Mouse (Mus musculus) stomach, embryonic 16.5 days (tissue): ENCODE results near the gene Tex21. TPM values are rescaled to one million over a fixed set of nuclear protein-coding genes. Genes with fewer than 3 reads are reported as not detected.
A peak's percentile ranks its signal among the peaks of the same experiment; 100 is the strongest.

Experiments used
- ATAC-seq: fragments of 200-750 bp; cut with Nextera tagmentation; 2 replicates; pipeline ENCODE4 v1.8.0; 2017; ENCODE audit warnings: moderate number of reproducible peaks, moderate TSS enrichment; ENCODE audit not compliant: insufficient read depth, low FRiP score
- H3K27ac ChIP-seq: fragments of 300-500 bp; sonication (generic); 2 replicates; pipeline ENCODE4 v1.5.1; 2014; ENCODE audit warnings: low read length
- H3K27me3 ChIP-seq: fragments of 300-500 bp; sonication (generic); 2 replicates; pipeline ENCODE4 v1.6.1; 2014; ENCODE audit warnings: low read length, control low read depth, mixed read lengths; ENCODE audit not compliant: control insufficient read depth, insufficient read depth
- H3K36me3 ChIP-seq: fragments of 300-500 bp; sonication (generic); 2 replicates; pipeline ENCODE4 v1.6.1; 2014; ENCODE audit warnings: low read length; ENCODE audit not compliant: control insufficient read depth, insufficient read depth
- H3K4me1 ChIP-seq: fragments of 300-500 bp; sonication (generic); 2 replicates; pipeline ENCODE4 v1.6.1; 2014; ENCODE audit warnings: low read length, control low read depth, mixed read lengths; ENCODE audit not compliant: control insufficient read depth, insufficient read depth
- H3K4me2 ChIP-seq: fragments of 300-500 bp; sonication (generic); 2 replicates; pipeline ENCODE4 v1.6.1; 2014; ENCODE audit warnings: low read depth, low read length, mixed read lengths
- H3K4me3 ChIP-seq: fragments of 300-500 bp; sonication (generic); replicated peaks from 2 replicates; pipeline ENCODE4 v1.5.1; 2014; ENCODE audit warnings: mild to moderate bottlenecking, low read length
- H3K9ac ChIP-seq: fragments of 300-500 bp; sonication (generic); 2 replicates; pipeline ENCODE4 v1.6.1; 2014; ENCODE audit warnings: low read length
- H3K9me3 ChIP-seq: fragments of 300-500 bp; sonication (generic); replicated peaks from 2 replicates; pipeline ENCODE4 v1.6.1; 2016; ENCODE audit warnings: low read length, control low read depth; ENCODE audit not compliant: control insufficient read depth
- WGBS: fragments of 180-500 bp; shearing (Covaris S2); extraction: QIAGEN DNeasy Blood & Tissue Kit; methylation state at CpG from one replicate; pipeline ENCODE4 v1.1.7; 2014; 5-methylcytosine and 5-hydroxymethylcytosine counted together
- polyA plus RNA-seq: library from polyadenylated mRNA; unstranded; fragments of >200 nt; fragmentation: Nextera tagmentation; extraction: Ambion mirVana; gene quantifications from 2 replicates; pipeline ENCODE4 v1.2.1, GENCODE M21; 2015

Tex21 gene
- not detected in 2 replicates for polyA plus RNA-seq

GRCm38 (mm10) chr12:76246646-76247045 lies at the start of gene Tex21:
Gene Tex21, minus strand, starts transcription at chr12:76246746.
- H3K4me1 ChIP-seq, result no peaks in the 10 kb centered on the region
- no peak within 1 kb of the TSS for H3K27ac ChIP-seq
- no peaks in the 10 kb centered on the region for H3K36me3 ChIP-seq
- no peak within 1 kb of the TSS for H3K9ac ChIP-seq
- H3K27me3 ChIP-seq, result no peaks in the 10 kb centered on the region
- no peak within 1 kb of the TSS for H3K4me2 ChIP-seq
- H3K4me3 ChIP-seq, result no peak within 1 kb of the TSS
- no peak for ATAC-seq
- H3K9me3 ChIP-seq, result no peaks in the 10 kb centered on the region
- 82% methylated on average over 6 of the region's 6 CpGs for WGBS

GRCm38 (mm10) chr12:76293192-76293591 lies 46.6 kb upstream of the Tex21 start:
- Histone ChIP-seq H3K9ac (no peak overlapping the region), H3K36me3 (peaks cover 10% of the 10 kb centered on the region; the same call in 1 of the 2 replicates), H3K4me2 (no peak overlapping the region), H3K4me3 (no peak overlapping the region), H3K4me1 (no peaks in the 10 kb centered on the region), H3K27me3 (no peaks in the 10 kb centered on the region), H3K27ac (no peak overlapping the region), H3K9me3 (no peaks in the 10 kb centered on the region)
- no peak for ATAC-seq
- 53% methylated on average over 7 of the region's 7 CpGs for WGBS

GRCm38 (mm10) chr12:76290271-76290670 lies 43.7 kb upstream of the Tex21 start:
- Histone ChIP-seq H3K4me1 (no peaks in the 10 kb centered on the region), H3K4me2 (no peak overlapping the region), H3K27me3 (no peaks in the 10 kb centered on the region), H3K9ac (no peak overlapping the region), H3K9me3 (no peaks in the 10 kb centered on the region), H3K27ac (no peak overlapping the region), H3K36me3 (peaks cover 4% of the 10 kb centered on the region; the same call in 1 of the 2 replicates), H3K4me3 (no peak overlapping the region)
- WGBS, result 96% methylated on average over 2 of the region's 2 CpGs
- ATAC-seq, result no peak

- Histone ChIP-seq H3K4me1 (no peaks in the 10 kb centered on the region), H3K4me3 (no peak overlapping the region), H3K27ac (no peak overlapping the region), H3K9me3 (no peaks in the 10 kb centered on the region), H3K36me3 (peaks cover 4% of the 10 kb centered on the region; the same call in 1 of the 2 replicates), H3K27me3 (no peaks in the 10 kb centered on the region), H3K9ac (no peak overlapping the region), H3K4me2 (no peak overlapping the region)
- ATAC-seq, result no peak
- 90% methylated on average over 12 of the region's 12 CpGs for WGBS
Measured at GRCm38 (mm10) chr12:76289428-76289827, 42.9 kb upstream of the Tex21 start.

- WGBS, result 78% methylated on average over 5 of the region's 5 CpGs
Measured at GRCm38 (mm10) chr12:76288494-76288893, 41.9 kb upstream of the Tex21 start.

GRCm38 (mm10) chr12:76287986-76288385 lies 41.4 kb upstream of the Tex21 start:
- Histone ChIP-seq H3K27ac (0 out of 2 replicates have a peak overlapping the region, but pooled peaks have one; percentile 6), H3K9me3 (no peaks in the 10 kb centered on the region), H3K9ac (no peak overlapping the region), H3K4me2 (no peak overlapping the region), H3K36me3 (peaks cover 4% of the 10 kb centered on the region; the same call in 1 of the 2 replicates), H3K27me3 (no peaks in the 10 kb centered on the region), H3K4me1 (no peaks in the 10 kb centered on the region), H3K4me3 (no peak overlapping the region)
- 71% methylated on average over 8 of the region's 8 CpGs for WGBS
- no peak for ATAC-seq

More at GRCm38 (mm10) chr12:76288494-76288893, 41.9 kb upstream of the Tex21 start:
- Histone ChIP-seq H3K27ac (no peak overlapping the region), H3K4me1 (no peaks in the 10 kb centered on the region), H3K9ac (no peak overlapping the region), H3K4me3 (no peak overlapping the region), H3K9me3 (no peaks in the 10 kb centered on the region), H3K27me3 (no peaks in the 10 kb centered on the region), H3K36me3 (peaks cover 4% of the 10 kb centered on the region; the same call in 1 of the 2 replicates), H3K4me2 (no peak overlapping the region)
- ATAC-seq, result no peak

GRCm38 (mm10) chr12:76285418-76285817 lies 38.9 kb upstream of the Tex21 start:
- H3K9me3 ChIP-seq, result no peaks in the 10 kb centered on the region

GRCm38 (mm10) chr12:76282532-76283173 lies 36.1 kb upstream of the Tex21 start:
- peaks cover 3% of the 10 kb centered on the region; the same call in 1 of the 2 replicates for H3K36me3 ChIP-seq
- H3K9ac ChIP-seq, result no peak overlapping the region
- WGBS, result 93% methylated on average over 17 of the region's 17 CpGs

More at GRCm38 (mm10) chr12:76285418-76285817, 38.9 kb upstream of the Tex21 start:
- Histone ChIP-seq H3K27me3 (no peaks in the 10 kb centered on the region), H3K4me3 (no peak overlapping the region), H3K4me1 (no peaks in the 10 kb centered on the region), H3K27ac (no peak overlapping the region), H3K4me2 (no peak overlapping the region), H3K9ac (no peak overlapping the region), H3K36me3 (no peaks in the 10 kb centered on the region)
- no peak for ATAC-seq
- WGBS, result 66% methylated on average over 6 of the region's 6 CpGs

GRCm38 (mm10) chr12:76282132-76282531 lies 35.6 kb upstream of the Tex21 start:
- WGBS, result 41% methylated on average over 4 of the region's 4 CpGs
- H3K27ac ChIP-seq, result no peak overlapping the region
- no peak for ATAC-seq

More at GRCm38 (mm10) chr12:76282532-76283173, 36.1 kb upstream of the Tex21 start:
- Histone ChIP-seq H3K4me1 (no peaks in the 10 kb centered on the region), H3K27me3 (no peaks in the 10 kb centered on the region), H3K4me2 (no peak overlapping the region), H3K4me3 (no peak overlapping the region), H3K9me3 (no peaks in the 10 kb centered on the region), H3K27ac (no peak overlapping the region)
- no peak for ATAC-seq

More at GRCm38 (mm10) chr12:76282132-76282531, 35.6 kb upstream of the Tex21 start:
- Histone ChIP-seq H3K4me2 (no peak overlapping the region), H3K4me3 (no peak overlapping the region), H3K36me3 (peaks cover 3% of the 10 kb centered on the region; the same call in 1 of the 2 replicates), H3K27me3 (no peaks in the 10 kb centered on the region), H3K4me1 (no peaks in the 10 kb centered on the region), H3K9me3 (no peaks in the 10 kb centered on the region), H3K9ac (no peak overlapping the region)
